Comparison of ENCODE assay signal across 10 mouse cellular contexts in genomic region chr5:114806636-114807035, GRCm38 (mm10). TPM values are rescaled to one million over a fixed set of nuclear protein-coding genes. Genes with fewer than 3 reads are reported as not detected.
DNase-seq lines count a peak whose midpoint lies in the region; ATAC-seq and TF ChIP-seq lines count a peak whose summit lies in the region.
"Had no signal": no experiment of that assay in that cellular context is flagged by ENCODE, and none has a peak within 500 bp of the region (broad histone marks: within the 10 kb centered on the region; RNA-seq: fewer than 3 reads in every experiment).

No protein-coding gene starts in this region.

- H3K9ac ChIP-seq in forebrain, embryonic 16.5 days (replicated peaks; ENCODE audit: low read depth, low read length), result no peak overlapping the region
- H3K9ac ChIP-seq in forebrain, embryonic 12.5 days, result no peak overlapping the region
- H3K9ac ChIP-seq in kidney, embryonic 15.5 days, result no peak overlapping the region
- no peak overlapping the region; the same call in 1 of the 2 replicates for H3K9ac ChIP-seq in liver, embryonic 14.5 days (replicated peaks)

- no peak for TF ChIP-seq POLR2A in bone marrow, adult 2 months (IDR thresholded peaks at IDR 0.05; ENCODE audit: borderline replicate concordance, control insufficient read depth, low read depth, low read length)

- no peaks in the 10 kb centered on the region for H3K27me3 ChIP-seq in forebrain, embryonic 16.5 days (replicated peaks; ENCODE audit: control insufficient read depth, insufficient read depth, low read length)
- no peaks in the 10 kb centered on the region for H3K27me3 ChIP-seq in forebrain, embryonic 12.5 days
- no peaks in the 10 kb centered on the region for H3K27me3 ChIP-seq in kidney, embryonic 15.5 days
- H3K27me3 ChIP-seq in liver, embryonic 14.5 days (ENCODE audit: control insufficient read depth, insufficient read depth, low read length), result no peaks in the 10 kb centered on the region

- DNase-seq in kidney, adult 8-10 months, result no peak
- DNase-seq in liver, embryonic 14.5 days (ENCODE audit: low read depth in 3 of 3, low spot score in 3 of 3), result no peak
- no peak for DNase-seq in cerebellum, adult 9-10 months
- no peak for DNase-seq in left cerebral cortex, postnatal 4 days

- 0 out of 2 replicates have a peak overlapping the region, but pooled peaks have one; percentile 20 for H3K27ac ChIP-seq in forebrain, embryonic 16.5 days (ENCODE audit: low read length)
- no peak overlapping the region for H3K27ac ChIP-seq in forebrain, embryonic 12.5 days
- H3K27ac ChIP-seq in kidney, embryonic 15.5 days, result peak overlapping the region; percentile 76
- peak overlapping the region; percentile 82 for H3K27ac ChIP-seq in bone marrow, adult 2 months (ENCODE audit: control insufficient read depth, insufficient read depth, low read depth, low read length, poor library complexity)
- H3K27ac ChIP-seq in liver, embryonic 14.5 days, result peak overlapping the region; percentile 68

- TF ChIP-seq CTCF in bone marrow, adult 2 months (IDR thresholded peaks at IDR 0.05; ENCODE audit: control insufficient read depth, insufficient read depth, low read length), result no peak
- TF ChIP-seq CTCF in liver, embryonic 14.5 days (IDR thresholded peaks at IDR 0.05; ENCODE audit: low read depth), result no peak

- peaks cover 4% of the 10 kb centered on the region; the same call in 1 of the 2 replicates for H3K4me1 ChIP-seq in forebrain, embryonic 16.5 days (replicated peaks; ENCODE audit: control insufficient read depth, insufficient read depth, low read length)
- peaks cover 17% of the 10 kb centered on the region for H3K4me1 ChIP-seq in forebrain, embryonic 12.5 days
- H3K4me1 ChIP-seq in kidney, embryonic 15.5 days, result peaks cover 10% of the 10 kb centered on the region; the same call in 1 of the 2 replicates
- H3K4me1 ChIP-seq in bone marrow, adult 2 months (ENCODE audit: control insufficient read depth, insufficient read depth, low read length), result peaks cover 3% of the 10 kb centered on the region; the same call in 1 of the 2 replicates
- peaks cover 25 to 38% of the 10 kb centered on the region in 2 experiments for H3K4me1 ChIP-seq in liver, embryonic 14.5 days (replicated peaks; ENCODE audit: control insufficient read depth in 2 of 2, insufficient read depth in 2 of 2, low read length in 1 of 2)

- no peak overlapping the region for H3K4me2 ChIP-seq in forebrain, embryonic 16.5 days (ENCODE audit: low read length)
- no peak overlapping the region for H3K4me2 ChIP-seq in forebrain, embryonic 12.5 days
- H3K4me2 ChIP-seq in kidney, embryonic 15.5 days, result peak overlapping the region; percentile 22; the same call in 1 of the 2 replicates
- H3K4me2 ChIP-seq in liver, embryonic 14.5 days (ENCODE audit: low read depth), result peak overlapping the region; percentile 60

- H3K4me3 ChIP-seq in forebrain, embryonic 16.5 days (replicated peaks; ENCODE audit: low read length), result no peak overlapping the region
- no peak overlapping the region for H3K4me3 ChIP-seq in forebrain, embryonic 12.5 days (replicated peaks)
- H3K4me3 ChIP-seq in kidney, embryonic 15.5 days (replicated peaks), result no peak overlapping the region
- peak overlapping the region; percentile 46 for H3K4me3 ChIP-seq in bone marrow, adult 2 months (replicated peaks; ENCODE audit: control insufficient read depth, low read depth, low read length)
- no peak overlapping the region for H3K4me3 ChIP-seq in liver, embryonic 14.5 days (ENCODE audit: insufficient read depth in 1 of 2, low read depth in 2 of 2, low read length in 2 of 2)

- intact Hi-C loops in left cerebral cortex, postnatal 4 days (cut with DNase I), result no loop called here

- no peaks in the 10 kb centered on the region for H3K9me3 ChIP-seq in forebrain, embryonic 16.5 days (ENCODE audit: control insufficient read depth, low read length)
- no peaks in the 10 kb centered on the region for H3K9me3 ChIP-seq in forebrain, embryonic 12.5 days
- H3K9me3 ChIP-seq in kidney, embryonic 15.5 days (replicated peaks), result no peaks in the 10 kb centered on the region
- no peaks in the 10 kb centered on the region for H3K9me3 ChIP-seq in liver, embryonic 14.5 days (ENCODE audit: control insufficient read depth, low read length)

- no peak for TF ChIP-seq EP300 in liver, embryonic 14.5 days (IDR thresholded peaks at IDR 0.05; ENCODE audit: low read depth)

- ATAC-seq in forebrain, embryonic 16.5 days, result no peak
- ATAC-seq in forebrain, embryonic 12.5 days (ENCODE audit: low FRiP score), result no peak
- ATAC-seq in kidney, embryonic 15.5 days (replicated peaks; ENCODE audit: low FRiP score), result no peak
- no peak for ATAC-seq in liver, embryonic 14.5 days (ENCODE audit: insufficient read depth)

- peaks cover 36% of the 10 kb centered on the region for H3K36me3 ChIP-seq in forebrain, embryonic 16.5 days (ENCODE audit: control insufficient read depth, insufficient read depth)
- H3K36me3 ChIP-seq in forebrain, embryonic 12.5 days (replicated peaks), result peaks cover 88% of the 10 kb centered on the region
- peaks cover 80% of the 10 kb centered on the region for H3K36me3 ChIP-seq in kidney, embryonic 15.5 days
- H3K36me3 ChIP-seq in liver, embryonic 14.5 days (replicated peaks; ENCODE audit: control insufficient read depth, insufficient read depth, low read depth), result peaks cover 24% of the 10 kb centered on the region

- 87% methylated on average over 8 of the region's 8 CpGs for WGBS in forebrain, embryonic 16.5 days
- 83% methylated on average over 8 of the region's 8 CpGs for WGBS in forebrain, embryonic 12.5 days
- WGBS in kidney, embryonic 15.5 days, result 84% methylated on average over 8 of the region's 8 CpGs
- 34% methylated on average over 8 of the region's 8 CpGs for WGBS in bone marrow, adult 2 months
- 52% methylated on average over 8 of the region's 8 CpGs for WGBS in liver, embryonic 14.5 days (ENCODE audit: insufficient replicate concordance)

RNA-seq across cellular contexts. Expression of gene 1500011B03Rik, which starts 16.6 kb away (rescaled TPM):
- 220 and 250 TPM in 2 replicates for polyA plus RNA-seq in forebrain, embryonic 16.5 days (2015; fragmentation: Nextera tagmentation; extraction: Ambion mirVana)
- polyA plus RNA-seq in forebrain, embryonic 12.5 days (2016; fragmentation: Nextera tagmentation; extraction: Ambion mirVana), result 160 and 163 TPM in 2 replicates
- 102 and 105 TPM in 2 replicates for polyA plus RNA-seq in kidney, embryonic 15.5 days (2015; fragmentation: Nextera tagmentation; extraction: Ambion mirVana)
- polyA plus RNA-seq in bone marrow, adult 2 months (2011; ENCODE audit: insufficient read depth, insufficient read length, low replicate concordance, missing spikeins), result 16.9 and 25.3 TPM in 2 replicates
- polyA plus RNA-seq in liver, embryonic 14.5 days (2012; rRNA removed), result 15.5 and 17.5 TPM in 2 replicates
- polyA plus RNA-seq in liver, embryonic 14.5 days (2014; fragmentation: Nextera tagmentation; extraction: Ambion mirVana), result 31.9 and 36.0 TPM in 2 replicates
- 100 to 1,000 TPM; 166 to 169 TPM for total RNA-seq in left cerebral cortex, postnatal 4 days (2021)

RNA-seq across cellular contexts. Expression of gene Git2, which starts 31.3 kb away (rescaled TPM):
- polyA plus RNA-seq in forebrain, embryonic 16.5 days (2015; fragmentation: Nextera tagmentation; extraction: Ambion mirVana), result 53.9 and 58.5 TPM in 2 replicates
- polyA plus RNA-seq in forebrain, embryonic 12.5 days (2016; fragmentation: Nextera tagmentation; extraction: Ambion mirVana), result 43.0 and 50.4 TPM in 2 replicates
- polyA plus RNA-seq in kidney, embryonic 15.5 days (2015; fragmentation: Nextera tagmentation; extraction: Ambion mirVana), result 42.0 and 45.5 TPM in 2 replicates
- polyA plus RNA-seq in bone marrow, adult 2 months (2011; ENCODE audit: insufficient read depth, insufficient read length, low replicate concordance, missing spikeins), result 33.6 and 52.4 TPM in 2 replicates
- 12.7 and 13.7 TPM in 2 replicates for polyA plus RNA-seq in liver, embryonic 14.5 days (2012; rRNA removed)
- 12.1 and 12.7 TPM in 2 replicates for polyA plus RNA-seq in liver, embryonic 14.5 days (2014; fragmentation: Nextera tagmentation; extraction: Ambion mirVana)
- 10 to 100 TPM; 58.3 to 59.1 TPM for total RNA-seq in left cerebral cortex, postnatal 4 days (2021)

RNA-seq across cellular contexts. Expression of gene Ankrd13a, which starts 32.2 kb away (rescaled TPM):
- polyA plus RNA-seq in forebrain, embryonic 16.5 days (2015; fragmentation: Nextera tagmentation; extraction: Ambion mirVana), result 29.4 and 30.1 TPM in 2 replicates
- 60.4 and 61.1 TPM in 2 replicates for polyA plus RNA-seq in forebrain, embryonic 12.5 days (2016; fragmentation: Nextera tagmentation; extraction: Ambion mirVana)
- polyA plus RNA-seq in kidney, embryonic 15.5 days (2015; fragmentation: Nextera tagmentation; extraction: Ambion mirVana), result 45.3 and 49.8 TPM in 2 replicates
- polyA plus RNA-seq in bone marrow, adult 2 months (2011; ENCODE audit: insufficient read depth, insufficient read length, low replicate concordance, missing spikeins), result 60.5 and 99.2 TPM in 2 replicates
- polyA plus RNA-seq in liver, embryonic 14.5 days (2012; rRNA removed), result 29.9 and 38.6 TPM in 2 replicates
- 46.6 and 59.1 TPM in 2 replicates for polyA plus RNA-seq in liver, embryonic 14.5 days (2014; fragmentation: Nextera tagmentation; extraction: Ambion mirVana)
- total RNA-seq in left cerebral cortex, postnatal 4 days (2021), result 10 to 100 TPM; 42.5 to 42.9 TPM

RNA-seq across cellular contexts. Expression of gene 4930519G04Rik, which starts 46.8 kb away (rescaled TPM):
- not detected in 2 replicates for polyA plus RNA-seq in forebrain, embryonic 16.5 days (2015; fragmentation: Nextera tagmentation; extraction: Ambion mirVana)
- not detected in 2 replicates for polyA plus RNA-seq in forebrain, embryonic 12.5 days (2016; fragmentation: Nextera tagmentation; extraction: Ambion mirVana)
- polyA plus RNA-seq in kidney, embryonic 15.5 days (2015; fragmentation: Nextera tagmentation; extraction: Ambion mirVana), result not detected in 2 replicates
- polyA plus RNA-seq in bone marrow, adult 2 months (2011; ENCODE audit: insufficient read depth, insufficient read length, low replicate concordance, missing spikeins), result not detected in 2 replicates
- polyA plus RNA-seq in liver, embryonic 14.5 days (2012; rRNA removed), result not detected in 2 replicates
- polyA plus RNA-seq in liver, embryonic 14.5 days (2014; fragmentation: Nextera tagmentation; extraction: Ambion mirVana), result not detected in 2 replicates
- not detected for total RNA-seq in left cerebral cortex, postnatal 4 days (2021)
- total RNA-seq: left cerebral cortex, adult 8-10 months had no signal
- polyA plus RNA-seq: neural tube, embryonic 14.5 days had no signal

RNA-seq across cellular contexts. Expression of gene Gm9936, which starts 51.8 kb away (rescaled TPM):
- 2.0 and 2.5 TPM in 2 replicates for polyA plus RNA-seq in forebrain, embryonic 16.5 days (2015; fragmentation: Nextera tagmentation; extraction: Ambion mirVana)
- 0.54 and 0.61 TPM in 2 replicates for polyA plus RNA-seq in forebrain, embryonic 12.5 days (2016; fragmentation: Nextera tagmentation; extraction: Ambion mirVana)
- polyA plus RNA-seq in kidney, embryonic 15.5 days (2015; fragmentation: Nextera tagmentation; extraction: Ambion mirVana), result 0.06 TPM in 1 of 2 replicates, not detected in the other
- not detected in 2 replicates for polyA plus RNA-seq in bone marrow, adult 2 months (2011; ENCODE audit: insufficient read depth, insufficient read length, low replicate concordance, missing spikeins)
- polyA plus RNA-seq in liver, embryonic 14.5 days (2012; rRNA removed), result not detected in 2 replicates
- not detected in 2 replicates for polyA plus RNA-seq in liver, embryonic 14.5 days (2014; fragmentation: Nextera tagmentation; extraction: Ambion mirVana)
- 1 to 10 TPM; 2.5 to 3.4 TPM for total RNA-seq in left cerebral cortex, postnatal 4 days (2021)

Comparison
In these comparisons a context has a peak if more than half of its experiments do, and no peak if none do; other contexts are left out.
1. H3K4me2 ChIP-seq: peak in kidney, embryonic 15.5 days (single experiment) and liver, embryonic 14.5 days (single experiment); none in forebrain, embryonic 16.5 days (single experiment) and forebrain, embryonic 12.5 days (single experiment).